Mouse (Mus musculus) forebrain, embryonic 12.5 days (tissue): ENCODE measurements around the gene Klhl42. TPM values are rescaled to one million over a fixed set of nuclear protein-coding genes. Genes with fewer than 3 reads are reported as not detected.

Experiments
- ATAC-seq: fragments of 200-750 bp; cut with Nextera tagmentation; 2 replicates; pipeline ENCODE4 v1.8.0; 2017; ENCODE audit warnings: moderate TSS enrichment; ENCODE audit not compliant: low FRiP score
- H3K27ac ChIP-seq: fragments of 300-500 bp; sonication (generic); 2 replicates; pipeline ENCODE4 v1.5.1; 2016; ENCODE audit warnings: mild to moderate bottlenecking
- H3K27me3 ChIP-seq: fragments of 300-500 bp; sonication (generic); 2 replicates; pipeline ENCODE4 v1.6.1; 2016; ENCODE audit warnings: mild to moderate bottlenecking
- H3K36me3 ChIP-seq: fragments of 300-500 bp; sonication (generic); replicated peaks from 2 replicates; pipeline ENCODE4 v1.6.1; 2016; ENCODE audit warnings: mild to moderate bottlenecking
- H3K4me1 ChIP-seq: fragments of 300-500 bp; sonication (generic); 2 replicates; pipeline ENCODE4 v1.6.1; 2016
- H3K4me2 ChIP-seq: fragments of 300-500 bp; sonication (generic); 2 replicates; pipeline ENCODE4 v1.6.1; 2016; ENCODE audit warnings: mild to moderate bottlenecking, moderate library complexity
- H3K4me3 ChIP-seq: fragments of 300-500 bp; sonication (generic); replicated peaks from 2 replicates; pipeline ENCODE4 v1.5.1; 2016; ENCODE audit warnings: mild to moderate bottlenecking
- H3K9ac ChIP-seq: fragments of 300-500 bp; sonication (generic); 2 replicates; pipeline ENCODE4 v1.6.1; 2016; ENCODE audit warnings: mild to moderate bottlenecking
- H3K9me3 ChIP-seq: fragments of 300-500 bp; sonication (generic); 2 replicates; pipeline ENCODE4 v1.6.1; 2016
- WGBS: fragments of 180-500 bp; shearing (Covaris S2); methylation state at CpG from one replicate; pipeline ENCODE4 v1.1.7; 2016; 5-methylcytosine and 5-hydroxymethylcytosine counted together
- polyA plus RNA-seq: library from polyadenylated mRNA; unstranded; fragments of >200 nt; fragmentation: Nextera tagmentation; extraction: Ambion mirVana; gene quantifications from 2 replicates; pipeline ENCODE4 v1.2.1, GENCODE M21; 2016

Klhl42 gene
- 6.7 and 7.3 TPM in 2 replicates for polyA plus RNA-seq

GRCm38 (mm10) chr6:147091136-147092120 lies at the start of gene Klhl42:
Gene Klhl42 (plus strand): TSS chr6:147091379.
- WGBS = under 1% methylated on average over 94 of the region's 99 CpGs

GRCm38 (mm10) chr6:147042291-147043290 lies 48.6 kb upstream of the Klhl42 start, which contains the start of gene Mrps35:
Gene Mrps35 (plus strand): TSS chr6:147042764.
- WGBS = 4% methylated on average over 66 of the region's 66 CpGs
- Histone ChIP-seq H3K4me1 (peaks cover 15% of the 10 kb centered on the region), H3K4me2 (peak within 1 kb of the TSS; percentile 66), H3K9ac (peak within 1 kb of the TSS; percentile 85), H3K4me3 (peak within 1 kb of the TSS; percentile 93), H3K9me3 (no peaks in the 10 kb centered on the region), H3K27ac (peak within 1 kb of the TSS; percentile 89), H3K36me3 (peaks cover 12% of the 10 kb centered on the region), H3K27me3 (peaks cover 9% of the 10 kb centered on the region)
- ATAC-seq = peak; percentile 99

More at GRCm38 (mm10) chr6:147091136-147092120, at the start of gene Klhl42:
- H3K4me3 ChIP-seq = peak within 1 kb of the TSS; percentile 74
- H3K27ac ChIP-seq = peak within 1 kb of the TSS; percentile 71
- H3K9ac ChIP-seq = peak within 1 kb of the TSS; percentile 82
- no peaks in the 10 kb centered on the region for H3K9me3 ChIP-seq
- peak; percentile 91 for ATAC-seq
- H3K36me3 ChIP-seq = no peaks in the 10 kb centered on the region
- peak within 1 kb of the TSS; percentile 93 for H3K4me2 ChIP-seq
- H3K4me1 ChIP-seq = peaks cover 34% of the 10 kb centered on the region
- H3K27me3 ChIP-seq = peaks cover 12% of the 10 kb centered on the region

GRCm38 (mm10) chr6:147043633-147044032 lies 47.5 kb upstream of the Klhl42 start:
- no peaks in the 10 kb centered on the region for H3K9me3 ChIP-seq
- H3K4me3 ChIP-seq = peak overlapping the region; percentile 93
- H3K36me3 ChIP-seq = peaks cover 22% of the 10 kb centered on the region
- ATAC-seq = no peak
- WGBS = 55% methylated on average over 7 of the region's 7 CpGs
- H3K9ac ChIP-seq = peak overlapping the region; percentile 85
- H3K27me3 ChIP-seq = peaks cover 9% of the 10 kb centered on the region
- H3K4me2 ChIP-seq = peak overlapping the region; percentile 66
- H3K27ac ChIP-seq = no peak overlapping the region
- peaks cover 15% of the 10 kb centered on the region for H3K4me1 ChIP-seq

GRCm38 (mm10) chr6:147049239-147049805 lies 41.9 kb upstream of the Klhl42 start:
- H3K4me3 ChIP-seq = no peak overlapping the region
- H3K9ac ChIP-seq = no peak overlapping the region
- H3K27me3 ChIP-seq = no peaks in the 10 kb centered on the region
- no peak for ATAC-seq
- no peak overlapping the region for H3K27ac ChIP-seq
- whole genome bisulfite sequencing = 97% methylated on average over 13 of the region's 13 CpGs
- 0 out of 2 replicates have a peak, but pooled peaks cover under 1% of the 10 kb centered on the region for H3K4me1 ChIP-seq
- no peaks in the 10 kb centered on the region for H3K9me3 ChIP-seq
- peaks cover 66% of the 10 kb centered on the region for H3K36me3 ChIP-seq
- H3K4me2 ChIP-seq = no peak overlapping the region

- Histone ChIP-seq H3K27me3 (no peaks in the 10 kb centered on the region), H3K9ac (no peak overlapping the region), H3K9me3 (no peaks in the 10 kb centered on the region), H3K4me2 (no peak overlapping the region), H3K4me1 (no peaks in the 10 kb centered on the region), H3K4me3 (no peak overlapping the region), H3K27ac (no peak overlapping the region), H3K36me3 (peaks cover 84% of the 10 kb centered on the region)
- ATAC-seq = no peak
- WGBS = 94% methylated on average over 8 of the region's 8 CpGs
These were observed 39.5 kb upstream of the Klhl42 start for GRCm38 (mm10) chr6:147051666-147052065.

- no peak overlapping the region for H3K9ac ChIP-seq
- no peak overlapping the region for H3K4me2 ChIP-seq
- H3K27me3 ChIP-seq = no peaks in the 10 kb centered on the region
- WGBS = 88% methylated on average over 9 of the region's 9 CpGs
- ATAC-seq = no peak
- H3K27ac ChIP-seq = no peak overlapping the region
- H3K4me1 ChIP-seq = no peaks in the 10 kb centered on the region
- H3K36me3 ChIP-seq = peaks cover 82% of the 10 kb centered on the region
- no peaks in the 10 kb centered on the region for H3K9me3 ChIP-seq
- no peak overlapping the region for H3K4me3 ChIP-seq
These were observed 38.7 kb upstream of the Klhl42 start for GRCm38 (mm10) chr6:147052440-147052839.

GRCm38 (mm10) chr6:147053785-147054646 lies 37.2 kb upstream of the Klhl42 start:
- Histone ChIP-seq H3K4me2 (no peak overlapping the region), H3K36me3 (peaks cover 78% of the 10 kb centered on the region), H3K4me1 (no peaks in the 10 kb centered on the region), H3K4me3 (no peak overlapping the region), H3K27ac (peak overlapping the region; percentile 36; the same call in 1 of the 2 replicates), H3K9me3 (no peaks in the 10 kb centered on the region), H3K27me3 (no peaks in the 10 kb centered on the region), H3K9ac (no peak overlapping the region)
- 77% methylated on average over 19 of the region's 19 CpGs for WGBS
- ATAC-seq = peak; percentile 83

- Histone ChIP-seq H3K27me3 (no peaks in the 10 kb centered on the region), H3K4me2 (no peak overlapping the region), H3K36me3 (peaks cover 70% of the 10 kb centered on the region), H3K4me1 (no peaks in the 10 kb centered on the region), H3K4me3 (no peak overlapping the region), H3K9me3 (no peaks in the 10 kb centered on the region), H3K9ac (no peak overlapping the region), H3K27ac (no peak overlapping the region)
- ATAC-seq = no peak
- 92% methylated on average over 10 of the region's 10 CpGs for WGBS
These were observed 35.7 kb upstream of the Klhl42 start for GRCm38 (mm10) chr6:147055374-147055977.

- no peak overlapping the region for H3K4me2 ChIP-seq
- no peak for ATAC-seq
- no peaks in the 10 kb centered on the region; the same call in 1 of the 2 replicates for H3K4me1 ChIP-seq
- H3K9ac ChIP-seq = no peak overlapping the region
- H3K4me3 ChIP-seq = no peak overlapping the region
- H3K27ac ChIP-seq = no peak overlapping the region
- WGBS = 80% methylated on average over 7 of the region's 7 CpGs
- H3K36me3 ChIP-seq = peaks cover 66% of the 10 kb centered on the region
- no peaks in the 10 kb centered on the region for H3K27me3 ChIP-seq
- no peaks in the 10 kb centered on the region for H3K9me3 ChIP-seq
These were observed 31.9 kb upstream of the Klhl42 start for GRCm38 (mm10) chr6:147059326-147059725.

GRCm38 (mm10) chr6:147061630-147062029 lies 29.5 kb upstream of the Klhl42 start:
- H3K36me3 ChIP-seq = peaks cover 52% of the 10 kb centered on the region
- H3K27ac ChIP-seq = peak overlapping the region; percentile 46; the same call in 1 of the 2 replicates
- 75% methylated on average over 9 of the region's 9 CpGs for WGBS
- H3K4me3 ChIP-seq = no peak overlapping the region
- H3K4me1 ChIP-seq = no peaks in the 10 kb centered on the region; the same call in 1 of the 2 replicates
- H3K27me3 ChIP-seq = no peaks in the 10 kb centered on the region
- peak; percentile 74; the same call in 1 of the 2 replicates for ATAC-seq
- H3K9me3 ChIP-seq = no peaks in the 10 kb centered on the region
- H3K4me2 ChIP-seq = no peak overlapping the region
- no peak overlapping the region for H3K9ac ChIP-seq
